Mouse (Mus musculus) G1E (cell line): ENCODE data around the gene Naaladl1. TPM values are rescaled to one million over a fixed set of nuclear protein-coding genes. Genes with fewer than 3 reads are reported as not detected.
A peak's percentile ranks its signal among the peaks of the same experiment; 100 is the strongest.

Source experiments
- ATAC-seq: 2 replicates; pipeline ENCODE4 v1.8.0; 2016; ENCODE audit warnings: mild to moderate bottlenecking; ENCODE audit not compliant: insufficient number of reproducible peaks, poor library complexity, low FRiP score, severe bottlenecking; ENCODE audit errors: extremely low read depth
- DNase-seq: peaks from one replicate; pipeline ENCODE4 v3.0.0; 2012; ENCODE audit warnings: low spot score
- H3K27me3 ChIP-seq: 2 replicates; pipeline ENCODE4 v1.6.1; 2012; ENCODE audit warnings: mild to moderate bottlenecking, low read length, inconsistent platforms; ENCODE audit not compliant: insufficient read depth
- H3K36me3 ChIP-seq: replicated peaks from 2 replicates; pipeline ENCODE3; 2012; ENCODE audit warnings: mild to moderate bottlenecking, inconsistent platforms
- H3K4me1 ChIP-seq: 2 replicates; pipeline ENCODE4 v1.6.1; 2012; ENCODE audit warnings: low read depth, low read length, inconsistent platforms, mixed read lengths; ENCODE audit not compliant: insufficient read depth
- H3K4me3 ChIP-seq: 2 replicates; pipeline ENCODE4 v1.5.1; 2012; ENCODE audit warnings: low read depth, mild to moderate bottlenecking, inconsistent platforms, low read length, moderate library complexity, mixed read lengths
- H3K9me3 ChIP-seq: replicated peaks from 2 replicates; pipeline ENCODE4 v1.6.1; 2012; ENCODE audit warnings: inconsistent platforms
- CTCF ChIP-seq: IDR thresholded peaks from 2 replicates; pipeline ENCODE4 v1.5.1; 2012; ENCODE audit warnings: low read depth, low read length, inconsistent platforms, mixed read lengths
- GATA1 ChIP-seq: IDR thresholded peaks from 2 replicates; pipeline ENCODE4 v1.6.1; 2012; ENCODE audit warnings: borderline replicate concordance, low read length, inconsistent platforms, mixed read lengths
- GATA2 ChIP-seq: IDR thresholded peaks from 2 replicates; pipeline ENCODE4 v1.6.1; 2012; ENCODE audit warnings: low read depth, low read length, inconsistent platforms, borderline replicate concordance
- POLR2AphosphoS5 ChIP-seq: IDR thresholded peaks from 2 replicates; pipeline ENCODE4 v1.6.1; 2012; ENCODE audit warnings: low read depth, low read length, inconsistent platforms; ENCODE audit not compliant: insufficient replicate concordance
- TAL1 ChIP-seq: conservative IDR thresholded peaks from 2 replicates; pipeline ENCODE4 v1.6.1; 2012; ENCODE audit warnings: low read depth, low read length, inconsistent platforms, mixed read lengths
- polyA plus RNA-seq: library from polyadenylated mRNA; stranded (reverse); fragments of >175 nt; gene quantifications from 2 replicates; pipeline ENCODE4 v1.2.3, GENCODE M21; 2012
- total RNA-seq, 2 experiments: library from RNA; stranded (forward) in 1 of 2; stranded (reverse) in 1 of 2; fragments of 200-1000 nt in 1 of 2; fragments of >200 nt in 1 of 2; fragmentation: Nextera tagmentation in 1 of 2; gene quantifications; 2 replicates each; pipeline ENCODE4 v1.2.3; 2014 to 2017

The Naaladl1 gene
- total RNA-seq (2014; fragmentation: Nextera tagmentation) = 1.1 and 1.8 TPM in 2 replicates
- total RNA-seq (2017) = 0.44 and 0.87 TPM in 2 replicates
- polyA plus RNA-seq = 0.32 and 0.36 TPM in 2 replicates

DNA sequence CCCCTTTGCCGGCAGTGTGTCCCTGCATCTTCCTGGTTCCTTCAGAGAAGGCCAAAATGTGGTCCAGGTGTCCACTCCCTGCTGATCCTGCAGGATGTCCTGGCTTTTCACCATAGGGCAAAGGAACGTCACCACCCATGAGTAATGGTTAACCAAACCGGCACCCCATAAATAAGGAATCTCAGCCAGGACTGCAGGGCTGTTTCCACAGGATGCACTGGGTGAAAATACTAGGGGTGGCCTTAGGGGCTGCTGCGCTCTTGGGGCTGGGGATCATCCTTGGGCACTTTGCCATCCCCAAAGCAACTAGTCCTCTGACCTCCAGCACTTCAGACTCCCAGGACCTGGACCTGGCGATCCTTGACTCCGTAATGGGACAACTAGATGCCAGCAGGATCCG is at the start of gene Naaladl1:
Gene Naaladl1 (plus strand): TSS at position 197 of the 400 bp plus-strand sequence.
- Histone ChIP-seq H3K36me3 (peaks cover 31% of the 10 kb centered on the region), H3K4me3 (peak within 1 kb of the TSS; percentile 31; the same call in 1 of the 2 replicates), H3K4me1 (peaks cover 62% of the 10 kb centered on the region), H3K27me3 (peaks cover 2% of the 10 kb centered on the region; the same call in 1 of the 2 replicates), H3K9me3 (no peaks in the 10 kb centered on the region)
- TF ChIP-seq POLR2AphosphoS5 (no peak), TAL1 (no peak), GATA2 (no peak), GATA1 (no peak), CTCF (no peak)
- DNase-seq (no peak), ATAC-seq (no peak)

DNA sequence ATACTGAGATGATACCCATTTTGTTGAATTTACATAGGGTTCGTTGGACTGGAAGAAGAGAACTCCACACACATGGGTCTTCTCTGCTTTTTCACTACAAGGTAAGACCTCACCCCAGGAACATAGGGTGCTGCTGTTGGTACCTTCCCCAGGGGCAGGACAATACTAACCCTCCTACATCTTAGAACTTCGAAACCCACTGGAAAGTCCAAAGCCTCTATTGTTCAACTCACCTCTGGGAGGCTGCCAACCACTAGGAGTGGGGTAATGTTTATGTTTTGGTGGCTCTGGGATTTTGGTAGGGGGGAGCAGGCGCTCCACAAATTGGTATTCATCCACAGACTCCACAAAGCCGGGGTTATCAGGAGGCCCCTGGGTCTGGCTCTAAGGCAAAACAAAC is 48.9 kb upstream of the Naaladl1 start:
- DNase-seq = no peak
- peak overlapping the region; percentile 97 for H3K4me3 ChIP-seq
- H3K27me3 ChIP-seq = no peaks in the 10 kb centered on the region
- no peaks in the 10 kb centered on the region for H3K9me3 ChIP-seq
- peaks cover 75% of the 10 kb centered on the region for H3K36me3 ChIP-seq
- peaks cover 68% of the 10 kb centered on the region for H3K4me1 ChIP-seq
- no peak for TF ChIP-seq GATA1
- no peak for ATAC-seq

GRCm38 (mm10) chr19:6057313-6058096 is 48.1 kb upstream of the Naaladl1 start, which contains the start of the genes Mrpl49 and Fau:
Mrpl49 (minus strand) TSS chr19:6057785.
Fau (plus strand) TSS chr19:6057844.
- DNase-seq (peak; percentile 80), ATAC-seq (peak; percentile 69)
- Histone ChIP-seq H3K36me3 (peaks cover 75% of the 10 kb centered on the region), H3K4me1 (peaks cover 68% of the 10 kb centered on the region), H3K9me3 (no peaks in the 10 kb centered on the region), H3K4me3 (peak within 1 kb of the TSS; percentile 97), H3K27me3 (no peaks in the 10 kb centered on the region)
- TF ChIP-seq POLR2AphosphoS5 (no peak), TAL1 (no peak), GATA1 (no peak), GATA2 (no peak), CTCF (no peak)

DNA sequence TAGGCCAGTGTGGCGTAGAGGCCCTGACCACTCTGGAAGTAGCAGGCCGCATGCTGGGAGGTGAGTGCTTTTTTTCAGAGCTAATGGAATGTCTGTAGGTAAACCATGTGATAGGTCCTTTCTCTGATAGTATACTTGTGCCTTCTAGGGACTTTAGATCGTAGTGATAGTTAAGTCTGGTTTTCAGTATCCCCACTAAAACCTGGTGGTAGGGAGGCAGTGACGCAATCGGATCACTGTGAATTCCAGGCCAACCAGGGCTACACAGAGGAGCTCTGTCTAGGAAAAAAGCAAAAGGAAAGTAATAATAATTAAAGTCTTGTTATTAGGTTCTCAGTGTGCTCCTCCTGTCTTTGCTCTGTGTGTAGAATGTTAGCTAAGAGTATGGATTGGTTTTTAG is 47.1 kb upstream of the Naaladl1 start:
- H3K9me3 ChIP-seq = no peaks in the 10 kb centered on the region
- peaks cover 70% of the 10 kb centered on the region for H3K4me1 ChIP-seq
- TF ChIP-seq CTCF (no peak), GATA2 (no peak), POLR2AphosphoS5 (no peak), TAL1 (no peak), GATA1 (no peak)
- H3K36me3 ChIP-seq = peaks cover 75% of the 10 kb centered on the region
- no peak for DNase-seq
- no peak for ATAC-seq
- no peaks in the 10 kb centered on the region for H3K27me3 ChIP-seq
- H3K4me3 ChIP-seq = peak overlapping the region; percentile 97

DNA sequence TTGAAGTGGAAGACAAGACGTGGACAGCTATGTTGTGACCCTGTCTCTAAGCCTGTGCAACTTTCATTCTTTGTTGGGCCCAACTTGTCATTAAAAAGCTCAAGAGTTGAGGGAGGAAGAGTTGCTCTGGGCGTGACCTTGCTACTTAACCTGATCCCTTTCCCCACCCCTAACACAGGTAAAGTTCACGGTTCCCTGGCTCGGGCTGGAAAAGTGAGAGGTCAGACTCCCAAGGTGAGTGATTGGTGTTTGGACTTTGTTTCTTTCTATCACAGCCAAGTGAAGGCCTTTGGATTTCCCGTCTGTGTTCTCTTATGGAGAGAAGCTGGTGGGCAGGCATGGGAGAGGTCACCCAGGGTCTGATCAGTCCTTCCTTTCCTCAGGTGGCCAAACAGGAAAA is 46.6 kb upstream of the Naaladl1 start:
- Histone ChIP-seq H3K9me3 (no peaks in the 10 kb centered on the region), H3K36me3 (peaks cover 75% of the 10 kb centered on the region), H3K4me3 (peak overlapping the region; percentile 97), H3K4me1 (peaks cover 70% of the 10 kb centered on the region), H3K27me3 (no peaks in the 10 kb centered on the region)
- DNase-seq = no peak
- no peak for ATAC-seq
- TF ChIP-seq GATA1 (no peak), CTCF (no peak), GATA2 (no peak), POLR2AphosphoS5 (no peak)

DNA sequence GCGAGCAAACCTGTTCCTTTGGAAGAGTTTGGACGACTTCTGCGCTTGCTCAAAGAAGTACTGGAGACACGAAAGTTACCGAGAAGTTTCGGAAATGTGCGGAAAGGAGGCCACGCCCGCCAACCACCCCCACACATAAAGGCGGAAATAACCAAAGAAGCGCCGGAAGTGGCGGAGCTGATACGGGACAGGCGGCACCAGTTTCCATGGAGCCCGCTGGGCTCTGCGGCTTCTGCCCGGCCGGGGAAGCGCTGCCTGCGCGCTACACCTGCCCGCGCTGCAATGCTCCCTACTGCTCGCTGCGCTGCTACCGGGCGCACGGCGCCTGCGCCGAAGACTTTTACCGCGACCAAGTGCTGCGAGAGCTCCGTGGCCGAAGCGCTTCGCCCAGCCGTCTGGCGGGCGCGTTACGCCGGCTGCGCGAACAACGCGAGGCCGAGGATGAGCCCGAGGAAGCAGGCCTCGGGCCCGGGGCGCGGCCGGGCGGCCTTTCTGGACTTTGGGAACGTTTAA is 44.5 kb upstream of the Naaladl1 start, which contains the start of gene Znhit2:
Gene Znhit2 (plus strand): TSS at position 172 of the 513 bp plus-strand sequence.
- peak; percentile 69 for ATAC-seq
- peak; percentile 81 for DNase-seq
- Histone ChIP-seq H3K9me3 (no peaks in the 10 kb centered on the region), H3K27me3 (no peaks in the 10 kb centered on the region), H3K4me1 (peaks cover 57% of the 10 kb centered on the region), H3K4me3 (peak within 1 kb of the TSS; percentile 99), H3K36me3 (peaks cover 67% of the 10 kb centered on the region)
- no peak for TF ChIP-seq GATA1
- no peak for TF ChIP-seq TAL1
- no peak for TF ChIP-seq GATA2
- no peak for TF ChIP-seq CTCF
- 0 out of 2 replicates have a peak, but pooled peaks have one; percentile 20 for TF ChIP-seq POLR2AphosphoS5
